Mouse (Mus musculus): Measurements from ENCODE around the gene Mpc1. TPM values are rescaled to one million over a fixed set of nuclear protein-coding genes. Genes with fewer than 3 reads are reported as not detected.
"Not testable (repeated sequence)": the region's sequence is repeated elsewhere in the genome, so short reads cannot be mapped to it uniquely, and the experiment has no call there.

The Mpc1 gene
- total RNA-seq, 2 experiments from 2014 or later = 319 to 746 TPM

DNA sequence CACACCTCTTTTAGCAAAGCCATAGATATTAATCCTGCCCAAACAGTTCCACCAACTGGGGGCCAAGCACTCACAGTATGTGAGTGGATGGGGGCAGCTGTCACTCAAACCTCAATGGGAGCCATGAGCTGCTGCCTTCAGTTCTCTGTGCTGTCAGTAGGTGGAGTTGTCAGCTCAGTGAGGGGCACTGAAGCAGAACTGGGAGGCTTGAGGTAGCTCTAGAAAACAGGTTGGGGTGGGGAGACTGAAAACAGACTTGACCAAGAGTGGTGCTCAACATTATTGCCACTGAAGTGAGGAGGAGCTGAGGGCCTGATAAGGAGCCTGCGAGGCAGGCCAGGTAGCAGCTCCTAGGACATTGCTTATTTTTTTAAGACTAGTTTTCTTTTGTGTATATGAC, 33.5 kb downstream of the Mpc1 start:
- DNase-seq (ENCODE audit: low spot score in 2 of 2) = no peak

DNA sequence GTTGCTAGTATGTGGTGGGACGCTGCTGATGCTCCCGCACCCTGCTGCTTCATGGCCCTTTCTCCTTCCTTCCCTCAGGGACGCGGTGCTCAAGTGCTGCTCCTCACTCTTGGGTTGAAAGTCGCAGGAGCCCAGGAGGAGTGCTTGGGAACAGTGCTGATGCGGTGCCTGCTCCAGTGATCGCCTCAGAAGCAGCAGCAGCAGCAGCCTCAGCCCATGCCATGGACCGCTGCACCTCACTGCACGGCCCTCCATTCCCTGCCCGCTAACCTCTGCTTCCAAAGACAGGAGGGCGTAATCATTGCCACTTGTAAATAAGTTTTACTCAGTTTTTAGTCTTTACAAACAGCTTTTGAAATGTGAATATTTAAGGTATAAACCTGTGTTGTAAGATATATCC, 44.2 kb downstream of the Mpc1 start:
- not testable (repeated sequence) for DNase-seq (ENCODE audit: low spot score in 2 of 2)

DNA sequence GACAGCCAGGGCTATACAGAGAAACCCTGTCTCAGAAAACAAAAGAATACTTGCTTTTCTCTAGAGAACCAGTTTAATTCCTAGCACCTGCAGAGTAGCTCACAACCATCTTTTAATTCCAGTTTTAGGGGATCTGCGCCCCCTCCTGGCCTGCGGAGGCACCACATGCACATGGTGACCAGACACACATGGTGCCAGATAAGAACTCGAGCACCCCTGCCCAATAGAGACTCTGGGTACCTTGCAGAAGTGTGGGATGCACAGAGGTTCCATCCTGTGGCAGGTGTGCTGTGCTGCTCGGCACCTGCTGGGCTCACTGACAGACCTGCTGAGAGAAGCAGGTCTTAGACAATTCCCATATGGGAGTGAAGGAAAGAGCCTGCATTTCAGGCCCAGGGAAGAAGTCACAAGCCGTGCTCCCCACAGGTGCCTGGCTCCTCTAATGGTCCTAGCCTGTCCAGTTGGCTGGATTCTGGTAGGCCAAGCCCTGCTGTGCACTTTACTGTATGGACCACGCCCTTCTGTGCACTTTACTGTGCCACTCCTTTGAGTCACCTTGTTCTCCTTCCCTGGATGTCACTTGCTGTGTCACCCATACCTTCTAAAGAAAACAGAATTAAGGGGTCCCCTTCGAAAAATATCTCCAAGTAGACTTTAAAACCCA, 45.9 kb downstream of the Mpc1 start:
- no peak for DNase-seq (ENCODE audit: low spot score in 2 of 2)

DNA sequence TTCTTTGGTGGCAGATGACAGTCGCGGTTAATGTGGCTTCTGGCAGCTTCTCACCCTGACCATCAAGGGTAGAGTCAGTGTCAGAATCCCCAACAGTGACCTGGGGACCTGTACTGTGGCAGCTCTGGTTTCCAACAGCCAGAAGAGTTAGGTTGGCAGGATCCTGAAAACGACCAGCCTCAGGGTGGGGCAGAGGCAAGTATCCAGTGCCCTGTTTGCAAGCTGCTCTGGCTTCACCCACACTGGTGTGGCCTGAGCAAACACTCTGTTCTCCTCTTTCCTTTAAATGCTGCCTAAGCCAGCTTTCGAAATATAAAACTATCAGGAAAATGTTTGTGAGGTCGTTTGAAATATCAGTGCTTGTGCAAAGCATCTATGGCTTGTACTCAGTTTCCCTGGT, 47.9 kb downstream of the Mpc1 start:
- DNase-seq (ENCODE audit: low spot score in 2 of 2) = no peak

DNA sequence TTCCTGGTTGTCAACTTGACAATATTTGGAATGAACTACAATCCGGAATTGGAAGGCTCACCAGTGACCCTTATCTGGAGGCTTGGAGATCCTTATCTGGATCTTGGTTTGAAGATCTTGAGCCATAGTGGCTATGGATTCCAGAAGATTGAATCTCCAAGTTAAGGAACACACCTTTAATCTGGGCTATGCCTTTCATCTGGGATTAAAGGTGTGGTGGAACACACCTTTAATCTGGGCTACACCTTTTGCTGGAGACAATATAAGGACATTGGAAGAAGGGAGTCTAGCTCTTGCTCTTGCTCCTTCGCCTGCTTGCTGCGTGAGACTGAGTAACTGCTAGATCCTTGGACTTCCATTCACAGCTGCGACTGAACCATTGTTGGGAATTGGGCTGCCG, 54.5 kb downstream of the Mpc1 start, which contains the start of gene Prr18:
TSS of gene Prr18 (plus strand) at position 301 of the 400 bp plus-strand sequence.
- DNase-seq (ENCODE audit: low spot score in 2 of 2) = not testable (repeated sequence)

DNA sequence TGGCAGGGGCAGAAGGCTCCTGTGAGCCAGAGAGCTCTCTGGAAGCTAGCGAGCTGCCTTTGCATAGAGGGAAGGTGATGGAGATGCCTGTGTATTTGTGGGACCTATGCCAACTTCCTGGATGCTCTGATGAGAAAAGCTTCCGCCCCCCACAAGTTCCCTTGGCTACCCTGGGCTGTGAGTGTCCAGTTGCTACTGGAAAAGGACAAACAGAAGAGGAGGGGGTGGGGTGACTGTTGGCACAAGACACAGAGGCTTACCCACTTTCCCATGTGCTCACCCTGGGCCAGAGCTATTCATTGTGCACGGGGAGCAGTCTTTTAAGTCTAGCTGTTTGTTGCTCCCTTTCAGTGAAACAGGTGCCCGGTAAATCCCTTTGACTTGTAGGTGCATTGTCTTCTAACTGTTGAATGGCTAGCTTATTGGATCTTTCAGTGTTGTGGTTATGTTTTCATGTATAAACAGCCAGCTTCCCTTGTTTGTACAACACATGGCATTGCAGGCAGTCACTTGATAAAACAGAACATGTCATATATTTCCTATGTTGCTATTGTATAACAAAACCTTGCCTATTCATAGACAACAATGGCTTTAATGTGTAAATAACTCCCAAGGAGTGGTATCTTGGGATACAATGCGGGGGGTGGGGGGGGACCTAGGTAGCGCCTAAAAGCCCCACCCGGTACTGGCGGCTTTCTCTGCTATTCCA, 57.1 kb downstream of the Mpc1 start:
- DNase-seq (ENCODE audit: low spot score in 2 of 2) = no peak

DNA sequence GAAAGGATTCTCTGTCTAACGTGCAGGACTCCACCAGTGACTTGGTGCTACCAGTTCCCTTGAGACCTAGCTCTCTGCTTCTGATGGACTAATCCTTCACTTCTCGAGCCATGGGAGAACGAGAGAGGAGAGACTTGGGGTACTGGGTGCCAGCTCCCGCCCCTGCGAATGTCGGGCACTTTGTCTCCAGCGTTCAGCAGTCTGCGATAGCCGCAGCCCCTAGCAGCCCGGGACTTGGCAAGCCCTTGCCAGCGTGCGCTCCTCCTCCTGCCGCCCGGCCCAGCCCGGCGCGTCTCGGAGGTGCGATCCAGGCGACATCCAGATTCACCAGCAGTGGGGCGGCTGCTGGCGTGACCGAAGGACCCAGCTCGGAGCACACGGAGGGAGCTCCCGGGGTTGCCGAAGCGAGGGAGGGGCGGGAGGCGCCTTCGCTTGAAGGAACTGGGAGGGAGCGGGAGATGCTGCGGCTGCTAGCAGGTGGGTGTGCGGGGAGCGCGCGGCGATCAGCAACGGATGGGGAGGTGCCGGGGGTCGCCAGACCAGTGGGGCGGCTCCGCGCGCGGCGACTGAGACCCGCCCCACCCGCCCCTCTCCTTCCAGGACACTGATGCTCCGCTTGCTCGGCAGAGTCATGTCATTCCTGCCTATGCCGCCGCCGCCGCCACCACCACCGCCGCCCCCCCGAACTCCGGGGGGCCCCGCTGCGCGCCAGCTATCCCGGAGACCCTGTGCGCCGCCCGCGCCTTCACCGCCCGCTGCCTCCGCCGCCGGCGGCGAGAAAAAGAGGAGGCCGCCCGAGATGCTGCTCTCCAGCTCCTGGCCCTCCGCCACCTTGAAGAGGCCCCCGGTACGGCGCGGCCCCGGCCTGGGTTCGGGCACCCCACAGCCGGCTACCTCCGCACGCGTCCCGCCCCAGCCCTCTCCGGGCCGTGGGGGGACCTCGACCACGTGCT, 58.0 kb downstream of the Mpc1 start:
- DNase-seq (ENCODE audit: low spot score in 2 of 2) = peak in 1 of 2 experiments; percentile 19

DNA sequence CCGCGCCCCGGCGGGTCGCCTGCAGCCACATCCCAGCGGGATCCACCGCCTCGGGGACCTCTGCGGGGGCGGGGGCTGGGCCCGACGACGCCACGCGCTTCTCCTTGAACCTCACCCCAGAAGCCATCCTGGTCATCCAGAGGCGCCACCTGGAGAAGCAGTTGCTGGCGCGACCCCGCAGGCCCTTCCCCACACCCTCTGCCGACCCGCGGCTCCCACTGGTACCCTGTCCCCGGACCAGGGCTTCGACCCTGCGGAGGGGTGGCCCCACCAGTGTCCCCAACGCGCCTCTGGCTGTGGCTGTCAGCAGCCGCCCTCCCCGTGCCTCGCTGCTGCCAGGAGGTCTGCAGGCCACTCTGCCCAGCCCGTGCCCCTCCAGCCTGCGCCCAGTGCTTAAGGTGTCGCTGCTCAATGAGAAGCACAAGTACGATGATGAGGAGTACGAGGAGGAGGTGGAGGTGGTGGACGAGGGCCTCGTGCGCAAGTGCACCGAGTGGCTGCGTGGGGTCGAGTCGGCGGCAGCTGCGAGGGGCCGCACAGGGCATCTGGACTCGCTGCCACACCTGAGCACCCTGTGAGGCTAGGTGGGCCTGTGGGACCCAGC, 58.8 kb downstream of the Mpc1 start:
- DNase-seq (ENCODE audit: low spot score in 2 of 2) = no peak

DNA sequence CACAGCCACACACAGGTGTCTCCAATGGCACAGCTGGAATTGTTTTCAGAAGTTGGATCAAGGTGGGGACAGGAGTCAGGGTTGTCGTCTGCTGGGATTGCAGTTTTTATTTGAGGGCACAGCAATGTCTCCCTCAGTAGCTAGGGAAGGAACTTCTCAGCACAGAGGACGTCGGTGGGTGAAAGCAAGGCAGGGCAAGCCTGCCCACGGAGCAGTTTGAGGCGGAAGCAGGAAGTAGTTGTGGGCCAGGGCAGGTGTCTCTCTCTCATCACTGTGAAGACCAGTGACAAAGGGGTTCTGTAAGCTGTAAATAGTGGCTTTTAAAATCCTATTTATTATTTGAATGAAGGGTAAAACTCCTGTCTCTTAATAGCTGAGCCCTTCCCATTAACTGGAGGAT, 60.0 kb downstream of the Mpc1 start:
- DNase-seq (ENCODE audit: low spot score in 2 of 2) = no peak

DNA sequence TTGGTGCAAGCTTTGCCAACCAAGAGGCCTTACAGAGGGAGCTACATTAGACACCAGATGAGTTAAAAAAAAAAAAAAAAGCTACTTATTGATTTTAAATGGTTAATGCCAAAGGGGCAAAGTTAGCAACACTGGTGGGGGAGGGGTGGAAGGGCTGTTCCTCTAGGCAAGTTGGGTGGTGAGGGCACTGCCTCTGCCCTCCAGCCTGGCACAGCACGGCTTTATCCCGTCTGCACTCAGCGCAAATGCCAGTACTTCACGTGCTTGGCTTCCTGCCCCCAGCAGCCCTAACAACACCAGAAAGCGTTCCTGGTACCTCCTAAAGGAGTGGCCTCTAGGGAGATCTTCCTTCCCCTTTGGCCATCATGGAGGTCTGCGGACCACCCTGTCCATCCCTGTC, 60.7 kb downstream of the Mpc1 start:
- no peak for DNase-seq (ENCODE audit: low spot score in 2 of 2)

Other genes starting within 250 kb of the Mpc1 start
- gene Gm49673, start 135.1 kb upstream of the Mpc1 start, total RNA-seq (2021) = under 1 TPM; 0.22 to 0.43 TPM
- 10 to 100 TPM; 52.2 to 60.3 TPM for gene Rnaset2a, start 134.8 kb upstream of the Mpc1 start, total RNA-seq (2021)
- gene Fgfr1op, start 117.4 kb upstream of the Mpc1 start, total RNA-seq (2021) = 10 to 100 TPM; 17.5 to 26.1 TPM
- not detected for gene Ccr6, start 46.9 kb upstream of the Mpc1 start, total RNA-seq (2021)
- 10 to 100 TPM; 38.1 to 43.2 TPM for gene Sft2d1, start 28.2 kb downstream of the Mpc1 start, total RNA-seq (2021)
- gene Prr18, start 54.6 kb downstream of the Mpc1 start, total RNA-seq (2021) = under 1 TPM; 0.30 to 0.35 TPM
- gene T2, start 73.1 kb downstream of the Mpc1 start, total RNA-seq (2021) = not detected
- not detected for gene T, start 151.5 kb downstream of the Mpc1 start, total RNA-seq (2021)
- gene Pde10a, start 242.5 kb downstream of the Mpc1 start, total RNA-seq (2021) = 100 to 1,000 TPM in 1 of 2 experiments, 10 to 100 TPM in 1; 33.0 to 117 TPM

Data from adrenal gland, adult 18-20 months (tissue).